Mouse (Mus musculus): Measurements from ENCODE around the gene Bphl.

Gene Bphl

DNA sequence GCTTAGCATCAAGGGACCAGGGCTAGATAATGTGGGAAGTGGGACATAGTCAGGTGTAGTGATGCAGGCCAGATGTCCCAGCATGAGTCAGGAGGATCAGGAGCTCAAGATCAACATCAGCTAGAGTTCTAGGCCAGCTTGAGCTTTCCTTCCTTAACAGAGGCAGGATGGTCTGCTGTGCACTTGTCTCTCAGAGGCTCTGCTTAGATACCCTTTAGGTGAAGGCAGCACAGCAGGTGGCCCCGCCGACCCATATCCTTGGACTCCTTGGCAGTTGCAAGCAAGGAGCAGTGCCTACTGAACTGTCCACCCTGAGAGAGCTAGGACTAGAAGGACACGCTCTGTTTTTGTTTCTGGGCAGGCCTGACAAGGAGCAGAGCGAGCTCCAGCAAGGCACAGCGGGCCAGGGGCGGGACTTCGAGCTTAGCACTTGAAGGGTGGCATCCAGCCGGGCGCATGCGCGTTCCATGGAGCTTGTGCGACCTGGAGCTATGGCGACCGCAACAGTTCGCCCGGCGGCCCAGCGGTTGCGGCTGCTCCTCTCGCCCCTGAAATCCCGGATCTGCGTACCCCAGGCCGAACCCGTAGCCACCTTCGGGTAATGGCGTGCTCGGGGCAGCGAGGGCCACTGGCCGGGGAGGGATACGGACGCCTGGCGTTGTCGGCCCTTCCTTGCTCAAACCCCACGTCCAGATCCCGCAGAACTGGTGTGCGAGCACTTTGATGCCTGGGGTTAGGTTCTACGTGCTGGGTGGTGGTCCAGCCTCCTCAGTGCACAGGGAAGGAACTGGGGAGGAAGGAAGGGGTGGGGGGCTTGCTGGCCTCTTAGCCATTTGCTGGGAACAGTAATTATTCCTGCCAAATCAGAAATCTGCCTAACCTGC, at the start of gene Bphl:
Gene Bphl, plus strand, starts transcription at position 426 of the 884 bp plus-strand sequence.
- DNase-seq (ENCODE audit: low read depth, low spot score): peak; percentile 91

DNA sequence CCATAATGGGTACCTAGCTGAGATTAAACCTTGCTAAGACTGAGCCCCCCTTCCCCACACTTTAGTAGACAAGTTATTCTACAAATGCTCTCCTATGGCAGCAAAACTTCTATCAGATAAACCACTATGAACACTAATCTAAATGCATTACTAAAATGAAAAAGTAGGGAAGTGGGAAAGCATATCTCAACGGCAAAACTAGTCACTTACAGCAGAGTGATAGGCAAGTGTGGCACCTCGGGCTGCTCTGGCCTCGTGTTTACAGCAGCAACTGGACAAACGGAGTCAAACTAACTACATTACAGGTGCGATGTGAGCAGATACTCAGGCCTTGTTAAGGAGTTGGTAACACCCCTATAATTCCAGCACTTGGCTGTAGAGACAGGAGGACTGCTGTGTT, 47.8 kb upstream of the Bphl start:
- no peak for DNase-seq (ENCODE audit: low read depth, low spot score)

DNA sequence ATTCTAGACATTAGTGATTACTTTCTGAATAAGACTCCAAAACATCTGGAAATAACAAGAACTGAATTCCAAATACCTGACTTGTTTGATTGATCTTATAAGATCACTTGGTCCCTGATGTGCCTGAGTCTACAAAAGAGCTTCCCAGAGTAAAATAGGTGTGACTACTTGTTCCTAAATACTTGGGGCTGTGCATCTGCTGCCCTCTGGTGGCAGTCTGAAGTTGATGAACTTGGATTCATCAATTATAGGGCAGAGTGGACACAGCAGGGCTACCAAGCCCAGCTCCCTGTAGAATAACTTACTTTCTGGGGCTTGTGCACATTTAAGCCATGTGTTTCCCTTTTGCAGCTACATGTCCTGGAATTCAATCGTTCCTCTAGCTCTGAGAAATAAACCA, 42.2 kb upstream of the Bphl start:
- DNase-seq (ENCODE audit: low read depth, low spot score): peak; percentile 74

DNA sequence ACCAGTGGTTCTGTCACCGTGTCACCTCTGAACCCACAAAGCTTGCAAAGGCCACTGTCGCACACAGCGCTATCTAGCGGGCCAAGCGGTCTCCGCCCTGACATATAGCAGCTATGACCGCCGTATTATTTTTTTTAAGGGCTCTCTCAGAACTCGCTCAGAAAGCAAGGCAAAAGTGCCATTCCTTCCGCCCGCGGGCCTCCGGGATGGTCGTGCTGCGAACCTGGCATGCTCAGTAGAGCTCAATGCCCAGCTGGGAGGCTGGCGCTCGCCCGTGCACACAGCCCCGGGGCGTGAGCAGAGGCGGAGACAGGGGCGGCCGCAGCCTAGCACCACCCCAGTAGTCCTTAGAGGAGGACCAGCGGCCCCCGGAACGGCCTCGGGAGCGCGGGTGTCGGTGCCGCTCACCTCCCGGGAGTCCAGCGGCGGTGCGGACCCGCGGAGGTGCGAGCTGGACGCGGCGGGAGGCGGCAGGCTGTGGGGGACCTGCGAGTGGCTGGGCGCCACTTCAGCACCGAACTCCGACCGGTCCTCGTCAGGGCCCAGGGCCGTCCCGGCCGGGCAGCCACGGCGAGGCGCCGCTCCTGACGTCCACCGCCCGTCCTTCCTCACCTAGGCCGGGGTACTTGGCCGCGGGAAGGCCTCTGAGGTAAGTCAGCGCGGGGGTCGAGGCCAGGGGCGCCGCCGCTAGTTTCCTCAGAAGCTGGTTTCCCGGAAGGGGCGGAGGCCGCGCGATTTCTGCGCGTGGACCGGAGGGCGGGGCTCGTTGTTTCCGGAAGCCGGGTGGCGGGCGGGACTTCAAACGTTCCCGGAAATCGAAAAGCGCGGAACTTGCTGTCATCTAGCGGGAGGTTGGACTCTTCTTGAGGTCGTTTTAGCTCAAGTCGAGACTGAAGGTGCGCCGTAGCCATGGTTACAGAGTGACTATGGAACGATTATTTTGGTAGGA, 35.1 kb upstream of the Bphl start, which contains the start of the genes Ripk1 and Serpinb6a:
Gene Ripk1, plus strand, starts transcription at position 306 of the 949 bp plus-strand sequence.
Gene Serpinb6a, minus strand, starts transcription at position 737 of the 949 bp plus-strand sequence.
- peak; percentile 81 for DNase-seq (ENCODE audit: low read depth, low spot score)

DNA sequence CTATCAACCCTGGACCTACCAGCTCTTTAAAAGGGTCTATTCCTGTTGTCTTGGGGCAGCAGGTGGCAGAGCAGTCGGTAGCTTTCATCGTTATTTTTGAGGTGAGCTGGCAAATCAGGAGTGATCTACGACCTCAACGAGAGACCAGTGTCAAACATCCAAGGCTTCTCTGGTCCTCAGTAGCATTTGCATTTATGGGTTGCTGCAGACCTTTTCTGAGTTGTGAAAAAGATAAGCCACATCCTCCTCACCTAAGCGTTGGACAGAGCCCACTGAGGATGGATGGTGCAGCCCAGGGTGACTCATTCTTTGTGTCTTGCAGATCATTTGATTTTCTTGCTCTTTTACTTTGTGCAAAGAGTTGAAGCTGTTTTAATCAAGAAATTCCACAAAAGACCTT, 34.3 kb upstream of the Bphl start:
- no peak for DNase-seq (ENCODE audit: low read depth, low spot score)

DNA sequence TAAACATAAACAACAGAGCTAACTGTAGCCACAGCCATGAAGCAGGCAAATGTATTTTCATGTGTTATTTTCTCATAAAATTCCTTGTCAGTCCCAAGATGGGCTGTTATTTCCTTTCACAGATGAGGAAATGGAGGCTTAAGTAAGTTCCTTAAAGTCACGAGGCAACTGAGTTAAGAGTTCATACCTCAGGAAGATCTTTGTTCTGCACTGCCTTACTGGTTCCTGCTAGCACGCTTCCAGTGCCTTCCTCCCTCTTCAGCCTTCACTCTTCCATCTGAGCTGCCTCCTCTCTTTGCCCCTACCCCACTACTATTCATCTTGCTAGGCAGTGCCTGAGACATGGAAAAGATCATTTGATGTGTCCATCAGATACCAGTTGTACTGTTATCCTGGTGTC, 30.2 kb upstream of the Bphl start:
- DNase-seq (ENCODE audit: low read depth, low spot score): no peak

DNA sequence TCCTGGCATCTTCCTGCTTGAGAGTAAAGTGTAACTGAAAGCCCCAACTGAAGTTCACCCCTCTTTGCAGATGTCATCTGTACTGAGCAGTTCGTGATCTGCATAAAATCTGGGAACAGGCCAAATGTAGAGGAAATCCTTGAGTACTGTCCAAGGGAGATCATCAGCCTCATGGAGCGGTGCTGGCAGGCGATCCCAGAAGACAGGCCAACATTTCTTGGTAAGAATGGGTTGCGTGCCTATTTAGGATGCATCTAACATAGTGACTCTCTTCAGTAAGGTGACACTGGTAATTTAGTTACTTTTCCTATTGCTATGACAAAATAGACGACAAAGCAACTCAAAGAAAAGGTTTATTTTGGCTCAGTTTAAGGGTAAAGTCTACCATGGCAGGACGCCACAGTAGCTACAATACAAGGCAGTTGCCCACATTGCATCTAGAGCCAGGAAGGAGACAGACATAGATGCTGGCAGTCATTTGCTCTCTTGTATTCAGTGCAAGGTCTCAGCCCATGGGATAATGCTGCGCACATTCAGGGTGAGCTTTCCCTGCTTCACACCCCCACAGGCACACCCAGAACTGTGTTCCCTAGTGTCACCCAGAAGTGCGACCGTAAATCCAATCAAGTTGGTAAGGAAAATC, 20.3 kb upstream of the Bphl start:
- DNase-seq (ENCODE audit: low read depth, low spot score): no peak

DNA sequence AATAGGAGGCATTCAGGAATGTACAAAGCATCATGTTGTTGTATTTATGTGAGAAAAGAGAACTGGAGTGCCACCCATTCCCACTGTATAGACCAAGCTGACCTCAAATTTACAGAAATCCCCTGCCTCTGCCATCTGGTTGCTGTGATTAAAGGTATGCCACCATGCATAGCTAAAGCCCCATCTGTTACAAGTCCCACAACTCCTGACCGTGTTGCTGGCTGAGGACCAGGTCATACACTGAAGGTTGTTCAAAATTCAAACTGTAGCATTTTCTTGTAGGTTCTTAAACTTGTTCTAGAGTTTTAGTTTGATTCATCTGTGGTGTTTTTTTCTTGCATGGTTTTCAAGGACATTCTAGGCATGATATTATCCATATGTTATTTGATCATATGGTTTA, 18.9 kb upstream of the Bphl start:
- no peak for DNase-seq (ENCODE audit: low read depth, low spot score)

DNA sequence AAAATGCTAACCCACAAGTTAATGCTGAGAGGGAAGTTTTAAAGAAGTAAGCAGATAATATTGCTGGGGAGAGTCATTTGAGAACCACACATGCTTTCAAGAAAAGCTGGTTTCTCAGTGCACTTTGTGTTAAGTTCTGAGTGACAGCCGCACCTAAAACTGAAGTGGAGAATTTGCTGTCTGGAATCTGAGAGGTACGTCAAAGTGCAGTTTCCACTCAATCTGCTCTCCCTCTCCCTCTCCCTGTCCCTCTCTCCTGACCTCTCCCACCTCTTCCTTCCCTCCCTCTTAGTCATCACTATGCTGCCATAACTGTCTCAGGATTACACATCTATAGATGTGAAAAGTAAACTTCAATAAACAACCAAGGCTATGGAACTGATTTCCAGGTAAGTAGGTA, 15.4 kb upstream of the Bphl start:
- DNase-seq (ENCODE audit: low read depth, low spot score): no peak

DNA sequence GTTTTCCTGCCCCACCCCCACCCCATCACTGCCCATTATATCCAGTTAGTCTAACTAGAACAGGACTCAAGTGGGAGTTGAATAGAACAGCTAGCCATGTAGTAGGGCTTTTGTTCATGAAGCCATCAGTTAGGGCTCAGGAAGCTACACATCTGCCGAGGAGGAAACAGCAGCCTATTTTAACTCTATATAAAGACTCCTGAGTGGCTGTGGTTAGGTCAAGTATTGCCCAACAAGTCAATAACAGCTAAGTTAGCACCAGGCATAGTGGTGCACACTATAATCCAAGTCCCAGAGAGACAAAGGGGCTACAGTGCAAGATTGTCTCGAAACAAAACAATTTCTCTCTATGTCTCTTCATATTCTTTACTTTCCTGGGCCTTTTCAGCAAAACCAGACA, 5.4 kb upstream of the Bphl start:
- DNase-seq (ENCODE audit: low read depth, low spot score): no peak

DNA sequence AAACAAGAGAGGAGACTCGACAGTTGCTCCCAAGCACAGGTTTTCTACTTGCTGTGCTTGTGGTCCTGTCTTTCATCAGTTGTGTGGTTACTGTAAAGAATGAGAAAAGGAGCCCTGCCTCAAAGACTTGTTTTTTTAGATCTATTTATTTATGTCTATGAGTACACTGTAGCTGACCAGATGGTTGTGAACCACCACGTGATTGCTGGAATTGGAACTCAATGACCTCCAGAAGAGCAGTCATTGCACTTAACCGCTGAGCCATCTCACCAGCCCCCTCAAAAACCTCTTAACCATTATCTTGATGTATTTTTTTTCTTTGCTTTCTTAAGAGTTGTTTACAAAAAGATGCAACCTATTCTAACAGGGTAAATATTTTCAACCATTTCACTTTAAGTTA, 2.0 kb upstream of the Bphl start:
- no peak for DNase-seq (ENCODE audit: low read depth, low spot score)

DNA sequence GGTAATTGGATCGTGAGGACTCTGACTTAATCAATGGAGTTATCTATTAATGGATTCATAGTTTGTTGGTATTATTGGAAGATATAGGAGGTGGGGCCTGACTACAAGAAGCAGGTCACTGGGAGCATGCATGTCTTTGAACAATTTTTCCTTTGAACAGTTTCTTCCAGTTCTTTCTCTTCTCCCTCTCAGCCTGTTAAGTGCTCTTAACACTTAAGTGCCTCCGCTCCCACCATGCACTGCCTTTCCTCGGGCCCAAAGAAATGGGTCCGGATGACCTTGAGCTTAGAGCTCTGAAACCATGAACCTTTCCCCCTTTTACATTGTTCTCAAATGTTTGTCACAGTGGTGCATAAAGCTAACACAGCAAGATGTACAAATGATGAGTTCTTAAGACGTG, 671 bp upstream of the Bphl start:
- no peak for DNase-seq (ENCODE audit: low read depth, low spot score)

DNA sequence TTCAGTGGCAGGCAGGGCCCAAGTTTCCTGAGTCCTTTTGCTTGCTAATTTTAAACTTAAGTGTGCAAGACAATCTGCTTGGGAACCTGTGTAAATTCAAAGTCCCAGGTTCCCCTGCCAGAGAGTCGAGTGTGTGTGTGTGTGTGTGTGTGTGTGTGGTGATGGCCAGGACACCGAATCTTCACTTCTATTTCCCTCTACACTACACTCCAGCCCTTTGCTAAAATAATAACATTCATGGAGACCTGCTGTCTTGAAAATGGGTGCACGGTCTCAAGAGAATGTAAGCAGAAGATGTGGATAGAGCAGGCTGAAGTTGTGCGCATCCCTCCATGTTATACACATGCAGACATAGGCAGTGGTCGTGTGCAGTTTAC, 647 bp downstream of the Bphl start:
- peak; percentile 9 for DNase-seq (ENCODE audit: low read depth, low spot score)

DNA sequence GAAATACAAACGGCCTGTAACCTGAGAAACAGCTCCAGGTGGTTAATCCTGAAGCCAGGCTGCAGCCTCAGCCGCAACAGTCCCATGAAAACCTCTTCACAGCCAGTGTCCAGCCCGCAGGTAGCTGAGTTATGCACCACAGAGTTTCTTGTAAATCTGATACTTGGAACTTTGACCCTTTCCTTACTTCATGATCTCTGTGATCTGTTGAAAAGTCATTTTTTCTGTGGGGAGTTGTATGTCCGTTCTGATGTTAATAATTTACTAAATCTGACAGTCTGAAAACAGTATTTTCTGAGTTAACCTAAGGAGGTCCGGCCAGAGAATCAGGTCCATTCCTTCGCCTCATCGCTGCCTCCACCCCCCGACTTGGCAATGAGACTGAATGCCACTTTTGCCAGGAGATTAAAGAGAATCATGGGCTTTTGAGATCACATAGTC, 1.5 kb downstream of the Bphl start:
- DNase-seq (ENCODE audit: low read depth, low spot score): peak; percentile 7

DNA sequence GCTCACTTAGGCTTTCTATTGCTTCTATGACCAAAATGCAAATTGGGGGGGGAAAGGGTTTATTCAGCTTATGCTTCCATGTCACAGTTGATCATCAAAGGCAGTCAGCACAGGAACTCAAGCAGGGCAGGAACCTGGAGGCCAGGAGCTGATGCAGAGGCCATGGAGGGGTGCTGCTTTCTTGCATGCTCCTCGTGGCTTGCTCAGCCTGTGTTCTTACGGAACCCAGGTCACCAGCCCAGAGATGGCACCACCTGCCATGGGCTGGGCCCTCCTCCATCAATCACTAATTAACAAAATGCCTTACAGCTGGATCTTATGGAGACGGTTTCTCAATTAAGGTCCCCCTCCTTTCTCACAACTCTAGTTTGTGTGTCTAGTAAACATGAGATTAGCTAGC, 2.7 kb downstream of the Bphl start:
- no peak for DNase-seq (ENCODE audit: low read depth, low spot score)

DNA sequence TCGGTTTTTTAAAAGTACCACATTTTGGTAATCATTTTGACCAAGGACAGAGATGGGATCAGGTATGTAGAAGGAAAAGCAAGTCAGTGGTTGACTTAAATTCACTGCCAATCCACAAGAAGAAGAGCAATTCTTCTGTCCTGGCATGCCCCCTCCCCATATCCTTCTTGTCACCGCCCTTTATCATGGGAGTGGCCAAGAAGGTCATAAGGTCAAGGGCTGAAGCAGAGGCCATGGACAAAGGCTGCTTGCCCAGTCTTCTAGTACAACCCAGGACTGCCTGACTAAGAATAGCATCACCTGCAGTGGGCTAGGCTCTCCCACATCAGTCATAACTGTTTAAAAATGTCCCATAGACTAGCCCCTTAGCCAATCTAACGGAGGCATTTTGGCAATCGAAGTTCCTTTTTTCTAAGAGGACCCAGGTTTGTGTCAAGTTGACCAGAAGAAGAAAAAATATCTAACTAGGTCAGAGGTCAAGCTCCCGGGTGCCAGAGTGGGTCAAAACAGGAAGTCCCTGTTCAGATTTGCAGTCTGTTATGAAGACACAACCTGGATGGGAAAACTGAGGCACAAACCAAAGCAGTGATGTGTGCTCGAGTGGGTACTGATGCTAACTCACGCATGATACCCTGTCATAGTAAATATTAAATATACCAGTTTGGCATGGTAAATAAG, 6.5 kb downstream of the Bphl start:
- no peak for DNase-seq (ENCODE audit: low read depth, low spot score)

DNA sequence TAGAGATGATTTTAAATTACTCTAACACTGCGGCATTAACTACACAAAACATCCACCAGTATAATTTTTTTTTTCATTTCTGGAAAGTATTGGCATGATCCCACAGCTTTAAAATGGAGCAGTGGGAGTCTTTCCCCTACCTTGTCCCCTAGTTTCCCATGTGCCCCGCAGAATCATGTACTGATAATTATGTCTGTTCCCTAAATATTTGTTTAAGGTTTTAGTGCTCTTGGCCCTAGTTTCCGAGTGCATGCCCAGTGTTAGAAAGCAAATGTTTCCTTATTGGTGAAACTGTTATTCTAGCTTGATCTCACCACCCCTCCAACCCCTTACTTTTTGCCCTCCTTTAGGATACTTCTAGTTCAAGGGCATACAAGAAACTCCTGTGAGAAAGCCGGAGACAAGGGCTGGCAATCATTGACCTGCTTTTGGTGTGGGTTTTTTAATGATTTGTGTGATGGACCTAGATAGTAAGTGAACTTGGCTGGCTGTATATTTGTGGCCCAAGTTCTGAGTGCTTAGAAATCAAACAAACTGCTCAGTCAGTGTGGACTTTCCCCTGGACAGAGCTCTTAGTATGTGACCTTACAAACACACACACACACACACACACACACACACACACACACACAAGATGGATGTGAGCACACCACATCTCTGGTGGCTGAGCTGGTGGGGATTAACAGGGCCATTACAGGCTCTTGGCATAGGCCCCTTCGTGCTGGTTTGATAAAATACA, 8.3 kb downstream of the Bphl start:
- DNase-seq (ENCODE audit: low read depth, low spot score): no peak

DNA sequence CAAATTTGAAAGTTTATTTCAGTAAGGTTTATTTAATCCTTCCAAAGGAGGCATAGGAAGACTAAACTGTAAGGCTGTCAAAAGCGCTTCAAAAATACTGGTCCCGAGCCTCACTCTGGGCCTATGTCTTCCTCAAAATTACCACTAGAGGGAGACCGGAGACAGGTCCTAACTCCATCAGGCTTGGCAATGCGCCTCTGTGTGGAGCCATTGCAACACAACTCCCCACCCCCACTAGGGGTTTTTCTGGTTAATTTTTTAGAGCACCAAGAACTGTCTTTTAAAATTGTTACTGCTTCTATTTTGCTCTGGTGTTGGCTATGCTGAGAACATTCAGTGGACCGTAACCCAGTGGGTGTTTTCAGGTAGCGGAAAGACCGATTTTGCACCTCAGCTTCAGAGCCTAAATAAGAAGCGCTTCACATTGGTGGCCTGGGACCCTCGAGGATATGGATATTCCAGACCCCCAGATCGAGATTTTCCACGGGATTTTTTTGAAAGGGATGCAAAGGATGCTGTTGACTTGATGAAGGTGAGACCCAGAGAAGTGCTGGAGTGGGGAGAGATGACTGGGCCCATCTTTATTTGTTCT, 9.1 kb downstream of the Bphl start:
- DNase-seq (ENCODE audit: low read depth, low spot score): peak; percentile 75

DNA sequence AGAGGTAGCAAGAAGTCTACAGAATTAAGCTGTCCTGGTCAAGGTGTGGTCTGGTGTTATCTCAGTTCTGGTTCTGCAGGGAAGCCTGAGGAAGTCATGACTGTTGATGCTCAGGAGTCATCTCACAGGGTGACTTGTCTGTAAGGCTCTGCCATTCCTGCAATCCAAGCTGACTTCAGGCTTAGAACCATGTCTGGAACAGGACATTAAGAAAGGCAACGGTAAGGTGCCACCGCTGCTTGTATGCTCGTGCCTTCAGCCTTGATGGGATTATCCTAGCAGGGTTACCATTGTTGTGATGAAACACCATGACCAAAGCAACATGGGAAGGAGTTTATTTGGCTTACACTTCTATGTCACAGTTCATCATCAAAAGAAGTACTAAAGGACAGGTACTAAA, 10.1 kb downstream of the Bphl start:
- no peak for DNase-seq (ENCODE audit: low read depth, low spot score)

DNA sequence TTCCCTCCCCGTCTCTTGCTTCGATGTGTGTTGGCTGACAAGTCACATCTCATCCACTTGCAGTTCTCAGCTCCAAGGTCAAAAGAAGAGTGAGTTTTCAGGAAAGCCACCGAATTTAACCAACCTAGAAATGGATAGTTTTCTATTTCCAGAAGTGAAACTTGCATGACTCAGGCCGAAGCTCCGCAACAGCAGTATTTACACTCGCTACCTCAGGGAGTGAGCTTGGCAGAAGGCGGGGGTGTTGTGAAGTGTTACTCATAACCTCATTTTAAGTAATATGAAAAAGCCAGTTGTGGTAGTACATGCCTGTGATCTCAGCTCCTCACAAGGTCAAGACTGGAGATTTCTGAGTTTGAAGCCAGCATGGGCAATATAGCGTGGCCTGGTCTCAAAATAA, 13.1 kb downstream of the Bphl start:
- no peak for DNase-seq (ENCODE audit: low read depth, low spot score)
